9 mouse cellular contexts compared by ENCODE assay signal in genomic region chr11:69767625-69767909, GRCm38 (mm10). TPM values are rescaled to one million over a fixed set of nuclear protein-coding genes. Genes with fewer than 3 reads are reported as not detected.
DNase-seq lines count a peak whose midpoint lies in the region; ATAC-seq and TF ChIP-seq lines count a peak whose summit lies in the region.
"Had no signal": no experiment of that assay in that cellular context is flagged by ENCODE, and none has a peak within 500 bp of the region (broad histone marks: within the 10 kb centered on the region; RNA-seq: fewer than 3 reads in every experiment).

No protein-coding gene starts in this region.

- no peaks in the 10 kb centered on the region for H3K36me3 ChIP-seq in liver, embryonic 14.5 days (replicated peaks; ENCODE audit: control insufficient read depth, insufficient read depth, low read depth)
- no peaks in the 10 kb centered on the region for H3K36me3 ChIP-seq in stomach, embryonic 14.5 days (ENCODE audit: control insufficient read depth, insufficient read depth, low read length)

- H3K4me3 ChIP-seq in left cerebral cortex, adult 2 months, result peak overlapping the region; percentile 99
- H3K4me3 ChIP-seq in liver, embryonic 14.5 days (ENCODE audit: insufficient read depth in 1 of 2, low read depth in 2 of 2, low read length in 2 of 2), result no peak overlapping the region
- peak overlapping the region; percentile 95; the same call in 1 of the 2 replicates for H3K4me3 ChIP-seq in stomach, embryonic 14.5 days (ENCODE audit: low read depth, low read length)

- H3K27me3 ChIP-seq in liver, embryonic 14.5 days (ENCODE audit: control insufficient read depth, insufficient read depth, low read length), result no peaks in the 10 kb centered on the region
- H3K27me3 ChIP-seq in stomach, embryonic 14.5 days (ENCODE audit: control insufficient read depth, insufficient read depth, low read length), result no peaks in the 10 kb centered on the region

- intact Hi-C loops in left cerebral cortex, adult 2 months (cut with DNase I), result loop anchor here (2.0 kb wide), 2 partner anchors 35 to 67 kb away; no protein-coding TSS in a partner anchor
- intact Hi-C loops in left cerebral cortex, postnatal 10 days (cut with DNase I), result no loop called here
- intact Hi-C loops in heart, postnatal 10 days (cut with DNase I), result no loop called here

- no peak for ATAC-seq in liver, embryonic 14.5 days (ENCODE audit: insufficient read depth)
- ATAC-seq in stomach, embryonic 14.5 days (ENCODE audit: insufficient number of reproducible peaks, insufficient read depth, low FRiP score, low read depth), result no peak

- 0 out of 2 replicates have a peak overlapping the region, but pooled peaks have one; percentile 94 for H3K4me2 ChIP-seq in liver, embryonic 14.5 days (ENCODE audit: low read depth)
- H3K4me2 ChIP-seq in stomach, embryonic 14.5 days (replicated peaks; ENCODE audit: low read depth, low read length), result peak overlapping the region; percentile 73

- H3K27ac ChIP-seq in left cerebral cortex, adult 2 months, result peak overlapping the region; percentile 99; the same call in 1 of the 2 replicates
- no peak overlapping the region for H3K27ac ChIP-seq in liver, embryonic 14.5 days
- peak overlapping the region; percentile 48; the same call in 1 of the 2 replicates for H3K27ac ChIP-seq in stomach, embryonic 14.5 days (ENCODE audit: low read length)

- no peaks in the 10 kb centered on the region for H3K9me3 ChIP-seq in liver, embryonic 14.5 days (ENCODE audit: control insufficient read depth, low read length)
- no peaks in the 10 kb centered on the region for H3K9me3 ChIP-seq in stomach, embryonic 14.5 days (ENCODE audit: control insufficient read depth, low read depth, low read length)

- DNase-seq in left cerebral cortex, adult 2 months (ENCODE audit: extremely low spot score in 1 of 2, low spot score in 2 of 2), result no peak
- DNase-seq in left cerebral cortex, postnatal 10 days (ENCODE audit: extremely low spot score in 1 of 2, low spot score in 2 of 2), result no peak
- DNase-seq in heart, postnatal 10 days, result peak; percentile 29 to 36
- DNase-seq in liver, embryonic 14.5 days (ENCODE audit: low read depth in 3 of 3, low spot score in 3 of 3), result no peak
- DNase-seq in cerebellum, adult 11-12 months, result no peak
- DNase-seq in retina, postnatal 1 day, result no peak
- DNase-seq in frontal cortex, postnatal 36 days (ENCODE audit: low spot score in 2 of 2), result no peak
- DNase-seq: thymus, adult 2 months had no signal

- TF ChIP-seq CTCF in left cerebral cortex, adult 2 months (IDR thresholded peaks at IDR 0.05), result no peak
- TF ChIP-seq CTCF in liver, embryonic 14.5 days (IDR thresholded peaks at IDR 0.05; ENCODE audit: low read depth), result no peak

- no peak overlapping the region for H3K9ac ChIP-seq in liver, embryonic 14.5 days (replicated peaks)
- peak overlapping the region; percentile 21; the same call in 1 of the 2 replicates for H3K9ac ChIP-seq in stomach, embryonic 14.5 days (replicated peaks; ENCODE audit: low read depth, low read length)

- peaks cover 2 to 13% of the 10 kb centered on the region in 2 experiments for H3K4me1 ChIP-seq in liver, embryonic 14.5 days (replicated peaks; ENCODE audit: control insufficient read depth in 2 of 2, insufficient read depth in 2 of 2, low read length in 1 of 2)
- peaks cover 19% of the 10 kb centered on the region for H3K4me1 ChIP-seq in stomach, embryonic 14.5 days (ENCODE audit: control insufficient read depth, insufficient read depth, low read length)

- TF ChIP-seq EP300 in liver, embryonic 14.5 days (IDR thresholded peaks at IDR 0.05; ENCODE audit: low read depth), result no peak

- WGBS in liver, embryonic 14.5 days (ENCODE audit: insufficient replicate concordance), result 66% methylated on average over 4 of the region's 4 CpGs
- 39% methylated on average over 4 of the region's 4 CpGs for WGBS in stomach, embryonic 14.5 days

RNA-seq across cellular contexts. Expression of gene Zbtb4, which starts 1.9 kb away (rescaled TPM):
- 100 to 1,000 TPM; 134 to 167 TPM for total RNA-seq in left cerebral cortex, adult 2 months (2021)
- total RNA-seq in left cerebral cortex, postnatal 10 days (2021), result 10 to 100 TPM; 57.1 to 67.6 TPM
- total RNA-seq in heart, postnatal 10 days (2021), result 10 to 100 TPM; 42.2 to 43.9 TPM
- 1.4 and 1.5 TPM in 2 replicates for polyA plus RNA-seq in liver, embryonic 14.5 days (2012; rRNA removed)
- 0.45 and 0.58 TPM in 2 replicates for polyA plus RNA-seq in liver, embryonic 14.5 days (2014; fragmentation: Nextera tagmentation; extraction: Ambion mirVana)
- polyA plus RNA-seq in stomach, embryonic 14.5 days (2014; fragmentation: Nextera tagmentation; extraction: Ambion mirVana), result 3.9 and 4.0 TPM in 2 replicates

RNA-seq across cellular contexts. Expression of gene Slc35g3, which starts 5.8 kb away (rescaled TPM):
- not detected for total RNA-seq in left cerebral cortex, adult 2 months (2021)
- total RNA-seq in left cerebral cortex, postnatal 10 days (2021), result not detected
- under 1 TPM; 0.17 to 0.40 TPM for total RNA-seq in heart, postnatal 10 days (2021)
- polyA plus RNA-seq in liver, embryonic 14.5 days (2012; rRNA removed), result not detected in 2 replicates
- polyA plus RNA-seq in liver, embryonic 14.5 days (2014; fragmentation: Nextera tagmentation; extraction: Ambion mirVana), result not detected in 2 replicates
- not detected in 2 replicates for polyA plus RNA-seq in stomach, embryonic 14.5 days (2014; fragmentation: Nextera tagmentation; extraction: Ambion mirVana)

RNA-seq across cellular contexts. Expression of gene Polr2a, which starts 9.1 kb away (rescaled TPM):
- total RNA-seq in left cerebral cortex, adult 2 months (2021), result 10 to 100 TPM; 55.1 to 56.6 TPM
- 10 to 100 TPM; 52.1 to 52.9 TPM for total RNA-seq in left cerebral cortex, postnatal 10 days (2021)
- total RNA-seq in heart, postnatal 10 days (2021), result 10 to 100 TPM; 44.5 to 47.5 TPM
- 14.3 and 16.0 TPM in 2 replicates for polyA plus RNA-seq in liver, embryonic 14.5 days (2012; rRNA removed)
- 19.5 and 22.4 TPM in 2 replicates for polyA plus RNA-seq in liver, embryonic 14.5 days (2014; fragmentation: Nextera tagmentation; extraction: Ambion mirVana)
- 39.3 and 43.6 TPM in 2 replicates for polyA plus RNA-seq in stomach, embryonic 14.5 days (2014; fragmentation: Nextera tagmentation; extraction: Ambion mirVana)

RNA-seq across cellular contexts. Expression of gene Chrnb1, which starts 28.2 kb away (rescaled TPM):
- 1 to 10 TPM; 1.0 to 1.4 TPM for total RNA-seq in left cerebral cortex, adult 2 months (2021)
- total RNA-seq in left cerebral cortex, postnatal 10 days (2021), result 1 to 10 TPM in 1 of 2 experiments, under 1 TPM in 1; 0.95 to 1.2 TPM
- 1 to 10 TPM; 5.8 to 7.1 TPM for total RNA-seq in heart, postnatal 10 days (2021)
- polyA plus RNA-seq in liver, embryonic 14.5 days (2012; rRNA removed), result 0.44 and 0.58 TPM in 2 replicates
- polyA plus RNA-seq in liver, embryonic 14.5 days (2014; fragmentation: Nextera tagmentation; extraction: Ambion mirVana), result 0.32 and 0.33 TPM in 2 replicates
- polyA plus RNA-seq in stomach, embryonic 14.5 days (2014; fragmentation: Nextera tagmentation; extraction: Ambion mirVana), result 6.7 and 7.5 TPM in 2 replicates

RNA-seq across cellular contexts. Expression of gene Fgf11, which starts 34.1 kb away (rescaled TPM):
- total RNA-seq in left cerebral cortex, adult 2 months (2021), result 10 to 100 TPM; 15.9 to 19.8 TPM
- 10 to 100 TPM; 20.0 to 21.5 TPM for total RNA-seq in left cerebral cortex, postnatal 10 days (2021)
- 1 to 10 TPM; 1.9 to 3.5 TPM for total RNA-seq in heart, postnatal 10 days (2021)
- polyA plus RNA-seq in liver, embryonic 14.5 days (2012; rRNA removed), result 0.41 and 0.42 TPM in 2 replicates
- polyA plus RNA-seq in liver, embryonic 14.5 days (2014; fragmentation: Nextera tagmentation; extraction: Ambion mirVana), result 0.06 and 0.13 TPM in 2 replicates
- polyA plus RNA-seq in stomach, embryonic 14.5 days (2014; fragmentation: Nextera tagmentation; extraction: Ambion mirVana), result 2.1 and 3.6 TPM in 2 replicates

Comparison
In these comparisons a context has a peak if more than half of its experiments do, and no peak if none do; other contexts are left out.
1. DNase-seq: peak in heart, postnatal 10 days (2 of 2); none in left cerebral cortex, adult 2 months (0 of 2), left cerebral cortex, postnatal 10 days (0 of 2), liver, embryonic 14.5 days (0 of 3), cerebellum, adult 11-12 months (single experiment), retina, postnatal 1 day (single experiment) and frontal cortex, postnatal 36 days (0 of 2).
2. H3K4me3 ChIP-seq: peak in left cerebral cortex, adult 2 months (single experiment) and stomach, embryonic 14.5 days (single experiment); none in liver, embryonic 14.5 days (0 of 2).